Mouse (Mus musculus) intestine, embryonic 14.5 days (tissue): Measurements from ENCODE around the gene Gar1. TPM values are rescaled to one million over a fixed set of nuclear protein-coding genes. Genes with fewer than 3 reads are reported as not detected.

ENCODE experiments used
- ATAC-seq: fragments of 200-750 bp; cut with Nextera tagmentation; replicated peaks from 2 replicates; pipeline ENCODE4 v1.8.0; 2017; ENCODE audit warnings: low read depth, moderate number of reproducible peaks, moderate TSS enrichment, moderate library complexity; ENCODE audit not compliant: low FRiP score, low TSS enrichment
- DNase-seq: peaks from one replicate; pipeline ENCODE4 v3.0.0-alpha.2; 2018; ENCODE audit warnings: low spot score
- H3K27ac ChIP-seq: fragments of 300-500 bp; sonication (generic); 2 replicates; pipeline ENCODE4 v1.5.1; 2014; ENCODE audit warnings: low read depth, mild to moderate bottlenecking, control low read depth
- H3K27me3 ChIP-seq: fragments of 300-500 bp; sonication (generic); replicated peaks from 2 replicates; pipeline ENCODE4 v1.6.1; 2014; ENCODE audit warnings: low read length, control low read depth; ENCODE audit not compliant: control insufficient read depth, insufficient read depth
- H3K36me3 ChIP-seq: fragments of 300-500 bp; sonication (generic); 2 replicates; pipeline ENCODE4 v1.6.1; 2014; ENCODE audit warnings: low read length, control low read depth; ENCODE audit not compliant: control insufficient read depth, insufficient read depth
- H3K4me1 ChIP-seq: fragments of 300-500 bp; sonication (generic); replicated peaks from 2 replicates; pipeline ENCODE4 v1.6.1; 2014; ENCODE audit warnings: low read length, control low read depth, mixed read lengths; ENCODE audit not compliant: control insufficient read depth, insufficient read depth
- H3K4me2 ChIP-seq: fragments of 300-500 bp; sonication (generic); 2 replicates; pipeline ENCODE4 v1.6.1; 2014; ENCODE audit warnings: low read length
- H3K4me3 ChIP-seq: fragments of 300-500 bp; sonication (generic); 2 replicates; pipeline ENCODE4 v1.5.1; 2014; ENCODE audit warnings: low read depth, low read length, control low read depth, mixed read lengths
- H3K9ac ChIP-seq: fragments of 300-500 bp; sonication (generic); 2 replicates; pipeline ENCODE4 v1.6.1; 2014; ENCODE audit warnings: mild to moderate bottlenecking, low read length
- H3K9me3 ChIP-seq: fragments of 300-500 bp; sonication (generic); 2 replicates; pipeline ENCODE4 v1.6.1; 2016; ENCODE audit warnings: low read length, control low read depth; ENCODE audit not compliant: control insufficient read depth
- WGBS: fragments of 180-500 bp; shearing (Covaris S2); extraction: QIAGEN DNeasy Blood & Tissue Kit; methylation state at CpG from one replicate; pipeline ENCODE4 v1.1.7; 2014; 5-methylcytosine and 5-hydroxymethylcytosine counted together
- polyA plus RNA-seq: library from polyadenylated mRNA; unstranded; fragments of >200 nt; fragmentation: Nextera tagmentation; extraction: Ambion mirVana; gene quantifications from 2 replicates; pipeline ENCODE4 v1.2.1, GENCODE M21; 2014

Gene Gar1
- polyA plus RNA-seq, 1 experiment from 2014 or later = 45.0 TPM

DNA sequence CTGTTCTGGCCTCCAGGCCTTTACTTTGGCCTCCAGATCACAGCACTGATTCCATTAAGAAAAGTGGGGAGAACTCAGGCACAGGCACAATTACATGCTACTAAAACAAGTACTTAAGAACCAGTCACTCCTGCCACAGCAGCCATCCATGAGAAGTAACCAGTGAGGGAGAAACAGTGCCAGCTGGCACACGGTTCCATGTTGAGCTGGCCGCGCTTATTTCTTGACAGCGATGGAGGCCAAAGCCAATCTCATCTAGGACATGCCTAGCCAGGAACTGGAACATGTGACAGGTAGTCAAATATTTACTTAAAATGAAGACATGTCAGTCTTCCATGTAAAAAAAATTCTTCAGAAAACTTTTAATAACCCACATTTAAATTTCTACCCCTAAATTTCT is 7.0 kb downstream of the Gar1 start:
- ATAC-seq (no peak), DNase-seq (no peak)
- Histone ChIP-seq H3K27me3 (no peaks in the 10 kb centered on the region), H3K4me1 (peaks cover 1% of the 10 kb centered on the region), H3K4me2 (no peak overlapping the region), H3K4me3 (no peak overlapping the region), H3K27ac (no peak overlapping the region), H3K36me3 (peaks cover 66% of the 10 kb centered on the region), H3K9me3 (no peaks in the 10 kb centered on the region), H3K9ac (no peak overlapping the region)
- 97% methylated on average over 4 of the region's 4 CpGs for WGBS

- Histone ChIP-seq H3K27ac (no peak overlapping the region), H3K4me2 (no peak overlapping the region), H3K9me3 (no peaks in the 10 kb centered on the region), H3K36me3 (peaks cover 62% of the 10 kb centered on the region), H3K27me3 (no peaks in the 10 kb centered on the region), H3K4me3 (no peak overlapping the region), H3K4me1 (no peaks in the 10 kb centered on the region), H3K9ac (no peak overlapping the region)
- WGBS = 60% methylated on average over 5 of the region's 5 CpGs
- ATAC-seq (no peak), DNase-seq (no peak)
Observed at GRCm38 (mm10) chr3:129823293-129823692, 7.9 kb downstream of the Gar1 start.

DNA sequence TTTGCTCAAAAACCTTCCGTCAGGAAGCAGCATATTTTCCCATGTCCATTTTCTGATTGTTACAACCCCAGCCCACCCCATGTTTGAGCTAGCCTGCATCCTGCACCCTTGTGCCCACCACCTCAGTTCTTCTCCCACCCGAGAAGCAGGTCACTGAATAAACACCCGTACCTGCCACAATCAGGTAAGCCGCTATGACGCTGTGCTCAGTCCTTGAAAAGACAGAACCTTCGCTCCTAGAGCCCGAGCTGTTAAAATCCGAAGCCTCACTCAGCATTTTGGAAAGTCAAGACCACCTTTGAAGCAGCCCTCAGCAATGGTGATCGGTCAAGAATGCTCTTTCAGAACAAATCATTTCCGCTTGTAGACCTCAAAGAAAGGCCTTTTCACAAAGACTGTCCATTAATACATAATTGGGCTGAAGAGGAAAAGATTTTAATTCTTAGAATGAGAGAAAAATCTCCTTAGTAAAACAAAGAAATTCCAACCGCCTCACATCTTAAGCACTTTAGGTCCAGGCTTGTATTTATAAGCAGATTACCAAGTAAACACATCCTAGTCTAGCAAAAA is 8.9 kb downstream of the Gar1 start, which contains the start of gene Rrh:
Gene Rrh (minus strand): TSS at position 382 of the 570 bp plus-strand sequence.
- ATAC-seq (no peak), DNase-seq (no peak)
- 94% methylated on average over 11 of the region's 11 CpGs for WGBS

DNA sequence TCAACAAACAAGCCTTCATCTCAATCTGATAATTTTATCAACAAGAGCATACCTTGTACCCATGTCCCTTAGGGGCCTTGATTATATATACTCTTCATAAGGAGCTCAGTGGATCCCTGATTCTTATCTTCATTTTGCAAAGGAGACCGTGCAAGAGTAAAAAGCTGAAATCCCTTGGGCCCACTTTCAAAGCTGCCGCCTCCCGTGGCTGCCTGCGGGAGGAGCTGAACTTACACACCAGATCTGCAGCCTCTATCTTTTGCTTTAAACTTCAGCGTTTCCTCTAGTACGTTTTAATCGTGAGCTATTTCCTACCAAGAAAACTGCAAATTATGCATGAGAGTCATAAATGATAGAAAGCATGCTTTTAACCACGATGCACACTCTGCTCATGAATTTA is 9.5 kb downstream of the Gar1 start:
- Histone ChIP-seq H3K4me1 (no peaks in the 10 kb centered on the region), H3K9me3 (no peaks in the 10 kb centered on the region), H3K27me3 (no peaks in the 10 kb centered on the region), H3K9ac (no peak overlapping the region), H3K4me3 (no peak overlapping the region), H3K36me3 (peaks cover 48% of the 10 kb centered on the region), H3K27ac (no peak overlapping the region), H3K4me2 (no peak overlapping the region)
- no peak for DNase-seq
- no peak for ATAC-seq
- WGBS = 81% methylated on average over 8 of the region's 8 CpGs

More for the DNA sequence above, 8.9 kb downstream of the Gar1 start, which contains the start of gene Rrh:
- H3K27me3 ChIP-seq = no peaks in the 10 kb centered on the region
- no peak within 1 kb of the TSS for H3K4me2 ChIP-seq
- no peaks in the 10 kb centered on the region for H3K9me3 ChIP-seq
- no peaks in the 10 kb centered on the region for H3K4me1 ChIP-seq
- H3K9ac ChIP-seq = no peak within 1 kb of the TSS
- peaks cover 52% of the 10 kb centered on the region for H3K36me3 ChIP-seq
- no peak within 1 kb of the TSS for H3K27ac ChIP-seq
- no peak within 1 kb of the TSS for H3K4me3 ChIP-seq

DNA sequence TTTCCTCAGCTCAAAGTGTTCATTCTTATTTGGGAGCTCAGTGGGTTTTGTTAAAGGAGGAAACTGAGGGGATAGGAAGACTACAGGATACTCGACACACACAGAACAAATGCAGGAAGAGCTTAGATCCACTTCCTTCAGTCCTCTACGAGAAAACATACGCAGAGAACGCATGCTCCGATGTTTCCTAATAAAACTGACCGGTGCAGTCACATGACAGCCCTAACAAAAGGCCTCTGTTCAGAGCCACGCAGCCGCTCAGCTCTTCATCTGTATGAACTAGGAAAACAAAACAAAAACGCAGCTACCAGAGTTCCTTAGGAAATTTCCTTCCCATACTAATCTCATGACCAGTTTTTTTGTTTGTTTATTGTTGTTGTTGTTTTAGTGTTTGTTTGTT is 10.3 kb downstream of the Gar1 start:
- no peak overlapping the region for H3K4me3 ChIP-seq
- H3K4me2 ChIP-seq = no peak overlapping the region
- H3K36me3 ChIP-seq = peaks cover 40% of the 10 kb centered on the region
- no peak overlapping the region for H3K9ac ChIP-seq
- no peaks in the 10 kb centered on the region for H3K27me3 ChIP-seq
- no peaks in the 10 kb centered on the region for H3K9me3 ChIP-seq
- no peak overlapping the region for H3K27ac ChIP-seq
- WGBS = 70% methylated on average over 9 of the region's 9 CpGs
- no peak for ATAC-seq
- H3K4me1 ChIP-seq = no peaks in the 10 kb centered on the region
- DNase-seq = no peak

- ATAC-seq = no peak
- Histone ChIP-seq H3K9ac (no peak within 1 kb of the TSS), H3K4me2 (peak within 1 kb of the TSS; percentile 33), H3K4me3 (no peak within 1 kb of the TSS), H3K36me3 (no peaks in the 10 kb centered on the region), H3K27ac (no peak within 1 kb of the TSS), H3K27me3 (no peaks in the 10 kb centered on the region), H3K9me3 (no peaks in the 10 kb centered on the region), H3K4me1 (no peaks in the 10 kb centered on the region)
- DNase-seq = no peak
- 67% methylated on average over 10 of the region's 10 CpGs for WGBS
Observed at GRCm38 (mm10) chr3:129803765-129804164, 27.4 kb downstream of the Gar1 start, which contains the start of gene Lrit3. Gene Lrit3, minus strand, starts transcription at chr3:129804030.

GRCm38 (mm10) chr3:129799011-129799410 is 32.2 kb downstream of the Gar1 start:
- WGBS = 76% methylated on average over 2 of the region's 2 CpGs
- H3K9ac ChIP-seq = no peak overlapping the region

DNA sequence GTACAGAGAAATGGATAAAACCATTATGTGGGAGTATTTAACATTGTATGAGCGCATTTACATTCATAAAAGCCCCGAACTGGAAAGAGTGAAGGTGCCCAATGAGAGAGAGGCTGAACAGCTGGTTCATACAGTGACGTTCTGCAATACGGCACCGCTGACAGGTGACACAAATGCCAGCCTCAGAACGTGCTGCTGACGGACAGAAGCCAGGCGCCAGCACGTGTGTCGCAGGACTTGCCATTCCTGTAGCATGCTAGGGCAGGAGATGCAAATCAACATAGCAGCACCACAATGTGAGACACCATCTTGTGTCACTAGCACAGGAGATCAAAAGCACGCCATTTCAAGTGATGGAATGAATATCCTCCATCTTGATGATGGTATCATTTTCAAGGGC is 32.6 kb downstream of the Gar1 start:
- Histone ChIP-seq H3K9me3 (no peaks in the 10 kb centered on the region), H3K36me3 (no peaks in the 10 kb centered on the region), H3K4me2 (no peak overlapping the region), H3K27me3 (no peaks in the 10 kb centered on the region), H3K27ac (no peak overlapping the region), H3K4me3 (no peak overlapping the region), H3K4me1 (no peaks in the 10 kb centered on the region), H3K9ac (no peak overlapping the region)
- no peak for DNase-seq
- 85% methylated on average over 11 of the region's 11 CpGs for WGBS
- ATAC-seq = no peak

More at GRCm38 (mm10) chr3:129799011-129799410, 32.2 kb downstream of the Gar1 start:
- Histone ChIP-seq H3K9me3 (no peaks in the 10 kb centered on the region), H3K4me2 (no peak overlapping the region), H3K4me3 (no peak overlapping the region), H3K27me3 (no peaks in the 10 kb centered on the region), H3K27ac (no peak overlapping the region), H3K36me3 (no peaks in the 10 kb centered on the region), H3K4me1 (no peaks in the 10 kb centered on the region)
- no peak for DNase-seq
- ATAC-seq = no peak

DNA sequence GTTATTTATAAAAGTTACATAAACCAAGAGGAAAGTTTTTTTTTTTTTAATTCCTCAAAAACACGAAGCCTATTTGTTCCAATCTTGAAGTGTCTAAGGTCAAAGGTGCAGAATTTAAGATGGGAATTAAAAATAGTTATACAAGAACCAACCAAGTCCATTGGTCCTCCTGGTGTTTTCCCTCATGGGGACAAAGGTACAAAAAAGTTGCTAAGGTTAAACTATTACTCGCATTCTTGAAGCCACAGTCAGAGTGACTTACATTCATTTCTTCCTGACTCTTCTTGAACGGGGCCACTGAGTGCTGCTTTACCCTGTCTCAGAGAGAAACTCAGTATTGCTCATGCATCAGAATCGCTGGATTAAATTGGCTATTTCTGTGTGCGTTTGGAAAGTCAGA is 33.9 kb downstream of the Gar1 start:
- Histone ChIP-seq H3K4me1 (no peaks in the 10 kb centered on the region), H3K27ac (no peak overlapping the region), H3K4me3 (no peak overlapping the region), H3K9ac (no peak overlapping the region), H3K27me3 (no peaks in the 10 kb centered on the region), H3K4me2 (no peak overlapping the region), H3K9me3 (no peaks in the 10 kb centered on the region), H3K36me3 (no peaks in the 10 kb centered on the region)
- 72% methylated on average over 5 of the region's 5 CpGs for WGBS
- ATAC-seq (no peak), DNase-seq (no peak)
